ENCODE assay signal across 7 mouse cellular contexts in genomic region chr3:142700442-142701322, GRCm38 (mm10). TPM values are rescaled to one million over a fixed set of nuclear protein-coding genes. Genes with fewer than 3 reads are reported as not detected.
DNase-seq lines count a peak whose midpoint lies in the region; ATAC-seq and TF ChIP-seq lines count a peak whose summit lies in the region.

TSS of gene Kyat3 (plus strand) at chr3:142701051.

- no peaks in the 10 kb centered on the region for H3K36me3 ChIP-seq in embryonic facial prominence, embryonic 10.5 days (replicated peaks)
- no peaks in the 10 kb centered on the region for H3K36me3 ChIP-seq in intestine, postnatal 0 days (ENCODE audit: control insufficient read depth, insufficient read depth)
- no peaks in the 10 kb centered on the region for H3K36me3 ChIP-seq in midbrain, embryonic 12.5 days
- H3K36me3 ChIP-seq in small intestine, adult 2 months (ENCODE audit: control insufficient read depth, insufficient read depth, low read length) = no peaks in the 10 kb centered on the region

- peak; percentile 100 for ATAC-seq in intestine, postnatal 0 days
- peak; percentile 100 for ATAC-seq in midbrain, embryonic 12.5 days (ENCODE audit: low FRiP score, low read depth)

- peak; percentile 80 for TF ChIP-seq POLR2A in small intestine, adult 2 months (IDR thresholded peaks at IDR 0.05; ENCODE audit: low read depth, low read length)

- peaks cover 18% of the 10 kb centered on the region; the same call in 1 of the 2 replicates for H3K27me3 ChIP-seq in embryonic facial prominence, embryonic 10.5 days (replicated peaks; ENCODE audit: low read depth, poor library complexity, severe bottlenecking)
- no peaks in the 10 kb centered on the region for H3K27me3 ChIP-seq in intestine, postnatal 0 days (replicated peaks; ENCODE audit: control insufficient read depth, insufficient read depth, low read length)
- peaks cover 22% of the 10 kb centered on the region for H3K27me3 ChIP-seq in midbrain, embryonic 12.5 days
- no peaks in the 10 kb centered on the region for H3K27me3 ChIP-seq in small intestine, adult 2 months (ENCODE audit: control insufficient read depth, insufficient read depth, low read length)

- H3K4me1 ChIP-seq in embryonic facial prominence, embryonic 10.5 days = peaks cover 16% of the 10 kb centered on the region
- peaks cover 11% of the 10 kb centered on the region for H3K4me1 ChIP-seq in intestine, postnatal 0 days (replicated peaks; ENCODE audit: control insufficient read depth, insufficient read depth, low read length)
- peaks cover 14% of the 10 kb centered on the region for H3K4me1 ChIP-seq in midbrain, embryonic 12.5 days
- peaks cover 7% of the 10 kb centered on the region for H3K4me1 ChIP-seq in small intestine, adult 2 months (ENCODE audit: control insufficient read depth, insufficient read depth, insufficient read length, low read length)

- H3K9ac ChIP-seq in intestine, postnatal 0 days (ENCODE audit: low read depth, low read length) = peak within 1 kb of the TSS; percentile 58
- H3K9ac ChIP-seq in midbrain, embryonic 12.5 days (replicated peaks) = peak within 1 kb of the TSS; percentile 41

- H3K4me2 ChIP-seq in intestine, postnatal 0 days (replicated peaks; ENCODE audit: low read depth) = peak within 1 kb of the TSS; percentile 89
- peak within 1 kb of the TSS; percentile 64 for H3K4me2 ChIP-seq in midbrain, embryonic 12.5 days (replicated peaks)

- peak within 1 kb of the TSS; percentile 72 for H3K4me3 ChIP-seq in embryonic facial prominence, embryonic 10.5 days
- peak within 1 kb of the TSS; percentile 56 for H3K4me3 ChIP-seq in intestine, postnatal 0 days (ENCODE audit: low read depth, low read length)
- H3K4me3 ChIP-seq in midbrain, embryonic 12.5 days = peak within 1 kb of the TSS; percentile 52
- peak within 1 kb of the TSS; percentile 68 for H3K4me3 ChIP-seq in small intestine, adult 2 months (ENCODE audit: low read depth, low read length)

- intact Hi-C loops in left cerebral cortex, postnatal 4 days (cut with DNase I) = no loop called here

- peak within 1 kb of the TSS; percentile 83 for H3K27ac ChIP-seq in embryonic facial prominence, embryonic 10.5 days (replicated peaks)
- H3K27ac ChIP-seq in intestine, postnatal 0 days (ENCODE audit: low read depth, low read length) = peak within 1 kb of the TSS; percentile 30; the same call in 1 of the 2 replicates
- no peak within 1 kb of the TSS; the same call in 1 of the 2 replicates for H3K27ac ChIP-seq in midbrain, embryonic 12.5 days (replicated peaks)
- H3K27ac ChIP-seq in small intestine, adult 2 months (ENCODE audit: insufficient read depth, low read depth, low read length) = peak within 1 kb of the TSS; percentile 82

- H3K9me3 ChIP-seq in embryonic facial prominence, embryonic 10.5 days = 0 out of 2 replicates have a peak, but pooled peaks cover 3% of the 10 kb centered on the region
- no peaks in the 10 kb centered on the region for H3K9me3 ChIP-seq in intestine, postnatal 0 days (ENCODE audit: control insufficient read depth)
- H3K9me3 ChIP-seq in midbrain, embryonic 12.5 days = no peaks in the 10 kb centered on the region

- DNase-seq in adrenal gland, adult 8-10 months = peak; percentile 97
- peak; percentile 94 for DNase-seq in embryonic facial prominence, embryonic 10.5 days (ENCODE audit: low spot score)
- peak; percentile 91 for DNase-seq in gonadal fat pad, adult 2 months (ENCODE audit: low read depth)
- DNase-seq in left cerebral cortex, postnatal 4 days = peak; percentile 89

- WGBS in embryonic facial prominence, embryonic 10.5 days = under 1% methylated on average over 48 of the region's 48 CpGs
- under 1% methylated on average over 48 of the region's 48 CpGs for WGBS in intestine, postnatal 0 days
- under 1% methylated on average over 48 of the region's 48 CpGs for WGBS in midbrain, embryonic 12.5 days
- WGBS in small intestine, adult 2 months = under 1% methylated on average over 48 of the region's 48 CpGs

- TF ChIP-seq CTCF in intestine, postnatal 0 days (IDR thresholded peaks at IDR 0.05; ENCODE audit: low read depth) = peak; percentile 68
- TF ChIP-seq CTCF in small intestine, adult 2 months (IDR thresholded peaks at IDR 0.05; ENCODE audit: extremely low read depth, insufficient read length, insufficient replicate concordance, low read depth, low read length) = peak; percentile 19; the same call in 1 of the 2 replicates

RNA-seq across cellular contexts. Expression of gene Kyat3, which starts in this region (rescaled TPM):
- total RNA-seq in adrenal gland, adult 8-10 months (2022) = 10 to 100 TPM; 13.6 to 25.6 (median 19.1) TPM
- polyA plus RNA-seq in embryonic facial prominence, embryonic 10.5 days (2016; fragmentation: Nextera tagmentation; extraction: Ambion mirVana) = 11.8 and 14.1 TPM in 2 replicates
- polyA plus RNA-seq in gonadal fat pad, adult 2 months (2012; rRNA removed) = 7.2 and 7.5 TPM in 2 replicates
- polyA plus RNA-seq in intestine, postnatal 0 days (2015; fragmentation: Nextera tagmentation; extraction: Ambion mirVana) = 2.0 and 2.3 TPM in 2 replicates
- 1 to 10 TPM; 2.8 to 3.3 TPM for total RNA-seq in left cerebral cortex, postnatal 4 days (2021)
- 6.9 and 7.9 TPM in 2 replicates for polyA plus RNA-seq in midbrain, embryonic 12.5 days (2016; fragmentation: Nextera tagmentation; extraction: Ambion mirVana)
- polyA plus RNA-seq in small intestine, adult 2 months (2012; rRNA removed) = 0.52 and 0.55 TPM in 2 replicates
